7 mouse cellular contexts compared by ENCODE assay signal in the genomic region with DNA sequence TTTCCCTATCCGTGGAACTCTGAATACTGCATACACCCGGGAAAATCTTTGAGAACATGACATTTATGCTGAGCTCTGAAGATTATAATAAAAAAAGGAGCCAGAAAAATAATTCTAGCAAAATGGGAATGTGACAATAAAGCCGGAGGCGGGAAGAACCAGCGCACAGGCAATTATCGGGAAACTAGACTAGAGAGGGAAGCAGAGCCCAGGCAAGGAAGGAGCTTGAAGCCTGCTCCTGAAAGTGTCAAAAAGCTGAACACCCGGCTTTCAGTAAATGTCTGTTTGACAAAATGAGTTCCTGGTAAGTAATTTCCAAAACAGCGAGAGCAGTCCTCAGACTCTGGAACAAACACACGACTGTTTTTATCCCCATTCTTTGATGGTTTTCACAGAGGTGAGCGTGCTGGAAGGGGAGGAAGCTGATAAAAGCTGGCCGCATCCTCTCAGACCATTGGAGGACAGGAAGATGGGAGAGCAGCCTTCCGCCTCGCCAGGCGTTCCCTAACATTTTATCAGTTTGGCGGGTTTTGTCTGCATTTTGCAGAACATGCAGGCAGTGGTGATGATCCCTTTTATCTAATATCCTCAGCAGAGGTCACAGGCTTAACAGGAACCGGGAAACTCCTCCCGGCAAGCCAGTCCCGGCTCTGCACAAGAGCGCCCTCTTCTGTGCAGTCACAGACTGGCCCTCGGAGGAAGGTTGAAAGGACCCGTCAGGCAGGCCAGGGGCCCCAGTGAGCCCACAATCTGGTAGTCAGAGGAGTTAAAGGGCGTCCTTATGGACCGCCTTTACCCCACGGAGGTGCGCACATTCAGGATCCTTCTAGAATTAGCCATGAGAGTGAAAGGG.
DNase-seq lines count a peak whose midpoint lies in the region; ATAC-seq lines count a peak whose summit lies in the region.

No protein-coding gene starts in this region.

- 18% methylated on average over 25 of the region's 25 CpGs for WGBS in embryonic facial prominence, embryonic 13.5 days
- WGBS in heart, embryonic 10.5 days, result 17% methylated on average over 25 of the region's 25 CpGs
- 21% methylated on average over 25 of the region's 25 CpGs for WGBS in limb, embryonic 13.5 days
- WGBS in midbrain, embryonic 16.5 days, result 11% methylated on average over 25 of the region's 25 CpGs

- no peak for ATAC-seq in embryonic facial prominence, embryonic 13.5 days (ENCODE audit: insufficient number of reproducible peaks, insufficient read depth, low FRiP score, low TSS enrichment, low read depth)
- ATAC-seq in limb, embryonic 13.5 days (ENCODE audit: low FRiP score, low read depth), result 0 out of 2 replicates have a peak, but pooled peaks have one; percentile 8
- ATAC-seq in midbrain, embryonic 16.5 days, result 0 out of 2 replicates have a peak, but pooled peaks have one; percentile 41

- DNase-seq in adrenal gland, postnatal 4 days (ENCODE audit: low spot score in 2 of 2), result peak; percentile 36 to 64
- DNase-seq in heart, embryonic 10.5 days (ENCODE audit: low spot score), result peak; percentile 90
- peak; percentile 37 for DNase-seq in kidney, adult 9 months
- peak; percentile 8 to 44 for DNase-seq in spleen, postnatal 14 days (ENCODE audit: low spot score in 2 of 2)

- H3K4me3 ChIP-seq in embryonic facial prominence, embryonic 13.5 days, result peak overlapping the region; percentile 30
- H3K4me3 ChIP-seq in heart, embryonic 10.5 days, result peak overlapping the region; percentile 50
- H3K4me3 ChIP-seq in limb, embryonic 13.5 days, result peak overlapping the region; percentile 35
- peak overlapping the region; percentile 19 for H3K4me3 ChIP-seq in midbrain, embryonic 16.5 days (ENCODE audit: low read depth, low read length)

- no peaks in the 10 kb centered on the region for H3K9me3 ChIP-seq in embryonic facial prominence, embryonic 13.5 days
- H3K9me3 ChIP-seq in heart, embryonic 10.5 days, result no peaks in the 10 kb centered on the region
- no peaks in the 10 kb centered on the region for H3K9me3 ChIP-seq in limb, embryonic 13.5 days
- no peaks in the 10 kb centered on the region for H3K9me3 ChIP-seq in midbrain, embryonic 16.5 days (replicated peaks; ENCODE audit: control insufficient read depth, low read length, poor library complexity, severe bottlenecking)

- H3K27me3 ChIP-seq in embryonic facial prominence, embryonic 13.5 days, result peaks cover 34% of the 10 kb centered on the region
- peaks cover 36% of the 10 kb centered on the region for H3K27me3 ChIP-seq in heart, embryonic 10.5 days (ENCODE audit: insufficient read depth, poor library complexity, severe bottlenecking)
- H3K27me3 ChIP-seq in limb, embryonic 13.5 days, result peaks cover 7% of the 10 kb centered on the region; the same call in 1 of the 2 replicates
- no peaks in the 10 kb centered on the region for H3K27me3 ChIP-seq in midbrain, embryonic 16.5 days (ENCODE audit: control insufficient read depth, insufficient read depth, low read depth, low read length)

- no peaks in the 10 kb centered on the region for H3K36me3 ChIP-seq in embryonic facial prominence, embryonic 13.5 days
- no peaks in the 10 kb centered on the region for H3K36me3 ChIP-seq in heart, embryonic 10.5 days
- H3K36me3 ChIP-seq in limb, embryonic 13.5 days, result no peaks in the 10 kb centered on the region
- H3K36me3 ChIP-seq in midbrain, embryonic 16.5 days (ENCODE audit: control insufficient read depth, insufficient read depth, low read length), result no peaks in the 10 kb centered on the region

- no peak overlapping the region for H3K27ac ChIP-seq in embryonic facial prominence, embryonic 13.5 days
- H3K27ac ChIP-seq in heart, embryonic 10.5 days, result peak overlapping the region; percentile 63
- no peak overlapping the region for H3K27ac ChIP-seq in limb, embryonic 13.5 days
- H3K27ac ChIP-seq in midbrain, embryonic 16.5 days (ENCODE audit: low read length), result peak overlapping the region; percentile 56

- peak overlapping the region; percentile 55 for H3K4me2 ChIP-seq in embryonic facial prominence, embryonic 13.5 days
- peak overlapping the region; percentile 63 for H3K4me2 ChIP-seq in limb, embryonic 13.5 days (replicated peaks)
- peak overlapping the region; percentile 38 for H3K4me2 ChIP-seq in midbrain, embryonic 16.5 days (ENCODE audit: low read length)

- H3K9ac ChIP-seq in embryonic facial prominence, embryonic 13.5 days, result peak overlapping the region; percentile 44; the same call in 1 of the 2 replicates
- H3K9ac ChIP-seq in limb, embryonic 13.5 days, result no peak overlapping the region
- peak overlapping the region; percentile 17; the same call in 1 of the 2 replicates for H3K9ac ChIP-seq in midbrain, embryonic 16.5 days (ENCODE audit: low read depth, low read length)

- peaks cover 6% of the 10 kb centered on the region; the same call in 1 of the 2 replicates for H3K4me1 ChIP-seq in embryonic facial prominence, embryonic 13.5 days
- H3K4me1 ChIP-seq in heart, embryonic 10.5 days, result 0 out of 2 replicates have a peak, but pooled peaks cover 10% of the 10 kb centered on the region
- peaks cover 9% of the 10 kb centered on the region for H3K4me1 ChIP-seq in limb, embryonic 13.5 days
- H3K4me1 ChIP-seq in midbrain, embryonic 16.5 days (ENCODE audit: control insufficient read depth, insufficient read depth, low read length), result peaks cover 12% of the 10 kb centered on the region

Comparison
In these comparisons a context has a peak if more than half of its experiments do, and no peak if none do; other contexts are left out.
1. DNase-seq: peak in every context shown above with its lines; median percentile 90 in heart, embryonic 10.5 days; 50 in adrenal gland, postnatal 4 days; 37 in kidney, adult 9 months; 26 in spleen, postnatal 14 days.
2. H3K27ac ChIP-seq: peak in heart, embryonic 10.5 days (single experiment) and midbrain, embryonic 16.5 days (single experiment); none in embryonic facial prominence, embryonic 13.5 days (single experiment) and limb, embryonic 13.5 days (single experiment).
3. Peak in every context shown above with its lines, with median percentiles within 50 percentile points of each other: H3K4me2 ChIP-seq and H3K4me3 ChIP-seq.